Comparison of ENCODE assay signal across 20 mouse cellular contexts in genomic region chr6:93113361-93113760, GRCm38 (mm10).
"Had no signal": no experiment of that assay in that cellular context is flagged by ENCODE, and none has a peak within 500 bp of the region (broad histone marks: within the 10 kb centered on the region; RNA-seq: fewer than 3 reads in every experiment).

No protein-coding gene starts in this region.

- H3K4me1 ChIP-seq: liver, embryonic 13.5 days; megakaryocyte, embryonic 14.5 days; midbrain, embryonic 10.5 days; midbrain, embryonic 13.5 days; neural tube, embryonic 13.5 days; stomach, embryonic 15.5 days had no signal

- H3K4me3 ChIP-seq: left cerebral cortex, adult 2 months; liver, embryonic 13.5 days; megakaryocyte, embryonic 14.5 days; midbrain, embryonic 10.5 days; midbrain, embryonic 13.5 days; myocyte; neural tube, embryonic 13.5 days; stomach, embryonic 15.5 days had no signal

- H3K36me3 ChIP-seq: liver, embryonic 13.5 days; midbrain, embryonic 10.5 days; midbrain, embryonic 13.5 days; neural tube, embryonic 13.5 days; stomach, embryonic 15.5 days had no signal

- H3K27ac ChIP-seq: left cerebral cortex, adult 2 months; liver, embryonic 13.5 days; macrophage; midbrain, embryonic 10.5 days; midbrain, embryonic 13.5 days; neural tube, embryonic 13.5 days; stomach, embryonic 15.5 days had no signal

- ATAC-seq: inflammation-experienced regulatory T-cells, adult 6 months; intestine, embryonic 16.5 days; midbrain, embryonic 13.5 days; midbrain, embryonic 16.5 days had no signal

- H3K9me3 ChIP-seq: liver, embryonic 13.5 days; midbrain, embryonic 10.5 days; midbrain, embryonic 13.5 days; neural tube, embryonic 13.5 days; stomach, embryonic 15.5 days had no signal

- H3K27me3 ChIP-seq: liver, embryonic 13.5 days; megakaryocyte, embryonic 14.5 days; midbrain, embryonic 13.5 days; neural tube, embryonic 13.5 days; stomach, embryonic 15.5 days had no signal

- H3K9ac ChIP-seq: liver, embryonic 13.5 days; midbrain, embryonic 13.5 days; neural tube, embryonic 13.5 days; stomach, embryonic 15.5 days had no signal

- DNase-seq: kidney, adult 18-20 months; kidney, adult 9 months; kidney, postnatal 14 days; kidney, postnatal 4 days; liver, embryonic 13.5 days; retina, postnatal 1 day; right cerebral cortex, postnatal 25 days; spleen, adult 18-20 months; thymus, postnatal 25 days had no signal

- H3K4me2 ChIP-seq: liver, embryonic 13.5 days; midbrain, embryonic 13.5 days; neural tube, embryonic 13.5 days; stomach, embryonic 15.5 days had no signal
